Mouse (Mus musculus): ENCODE measurements around the gene Rnf34.

GRCm38 (mm10) chr5:122917982-122918711 is 68.3 kb downstream of the Rnf34 start:
- TF ChIP-seq POLR2A (IDR thresholded peaks at IDR 0.05; ENCODE audit: low read depth, low read length) (no peak), CTCF (conservative IDR thresholded peaks at IDR 0.05; ENCODE audit: insufficient read depth, insufficient read length, low read depth, low read length) (no peak)
